Mouse (Mus musculus) embryonic facial prominence, embryonic 13.5 days (tissue): Measurements from ENCODE around the gene Kif4. TPM values are rescaled to one million over a fixed set of nuclear protein-coding genes. Genes with fewer than 3 reads are reported as not detected.
A peak's percentile ranks its signal among the peaks of the same experiment; 100 is the strongest.

Source experiments
- ATAC-seq: fragments of 200-750 bp; cut with Nextera tagmentation; 2 replicates; pipeline ENCODE4 v1.8.0; 2017; ENCODE audit warnings: low read depth; ENCODE audit not compliant: insufficient number of reproducible peaks, insufficient read depth, low FRiP score, low TSS enrichment
- H3K27ac ChIP-seq: fragments of 300-500 bp; sonication (generic); 2 replicates; pipeline ENCODE4 v1.5.1; 2015; ENCODE audit warnings: moderate library complexity, mild to moderate bottlenecking, inconsistent platforms
- H3K27me3 ChIP-seq: fragments of 300-500 bp; sonication (generic); 2 replicates; pipeline ENCODE4 v1.6.1; 2015; ENCODE audit warnings: mild to moderate bottlenecking, inconsistent platforms
- H3K36me3 ChIP-seq: fragments of 300-500 bp; sonication (generic); 2 replicates; pipeline ENCODE4 v1.6.1; 2015; ENCODE audit warnings: mild to moderate bottlenecking, inconsistent platforms
- H3K4me1 ChIP-seq: fragments of 300-500 bp; sonication (generic); 2 replicates; pipeline ENCODE4 v1.6.1; 2015; ENCODE audit warnings: inconsistent platforms
- H3K4me2 ChIP-seq: fragments of 300-500 bp; sonication (generic); 2 replicates; pipeline ENCODE4 v1.6.1; 2015; ENCODE audit warnings: moderate library complexity, mild to moderate bottlenecking, inconsistent platforms
- H3K4me3 ChIP-seq: fragments of 300-500 bp; sonication (generic); 2 replicates; pipeline ENCODE4 v1.5.1; 2015; ENCODE audit warnings: mild to moderate bottlenecking, inconsistent platforms
- H3K9ac ChIP-seq: fragments of 300-500 bp; sonication (generic); 2 replicates; pipeline ENCODE4 v1.6.1; 2015; ENCODE audit warnings: mild to moderate bottlenecking, inconsistent platforms
- H3K9me3 ChIP-seq: fragments of 300-500 bp; sonication (generic); 2 replicates; pipeline ENCODE4 v1.6.1; 2016; ENCODE audit warnings: inconsistent platforms
- WGBS: fragments of 180-500 bp; shearing (Covaris S2); methylation state at CpG from one replicate; pipeline ENCODE4 v1.1.7; 2015; ENCODE audit warnings: mixed read lengths; 5-methylcytosine and 5-hydroxymethylcytosine counted together
- polyA plus RNA-seq: library from polyadenylated mRNA; unstranded; fragments of >200 nt; fragmentation: Nextera tagmentation; extraction: Ambion mirVana; gene quantifications from 2 replicates; pipeline ENCODE4 v1.2.1, GENCODE M21; 2015

The Kif4 gene
- 27.1 and 27.9 TPM in 2 replicates for polyA plus RNA-seq

GRCm38 (mm10) chrX:100625546-100625801 lies at the start of gene Kif4:
Gene Kif4 (plus strand): TSS chrX:100625737.
- H3K36me3 ChIP-seq, result peaks cover 13% of the 10 kb centered on the region
- WGBS, result 17% methylated on average over 3 of the region's 3 CpGs
- no peak for ATAC-seq

GRCm38 (mm10) chrX:100594791-100595190 lies 30.7 kb upstream of the Kif4 start, which contains the start of gene P2ry4:
Gene P2ry4 (minus strand): TSS chrX:100594869.
- no peaks in the 10 kb centered on the region for H3K36me3 ChIP-seq
- H3K4me2 ChIP-seq, result no peak within 1 kb of the TSS
- no peaks in the 10 kb centered on the region for H3K4me1 ChIP-seq
- peaks cover 46% of the 10 kb centered on the region for H3K27me3 ChIP-seq
- no peaks in the 10 kb centered on the region for H3K9me3 ChIP-seq
- WGBS, result 67% methylated on average over 4 of the region's 4 CpGs
- H3K27ac ChIP-seq, result no peak within 1 kb of the TSS
- H3K4me3 ChIP-seq, result no peak within 1 kb of the TSS
- no peak for ATAC-seq
- H3K9ac ChIP-seq, result no peak within 1 kb of the TSS

More at GRCm38 (mm10) chrX:100625546-100625801, at the start of gene Kif4:
- peak within 1 kb of the TSS; percentile 70 for H3K4me2 ChIP-seq
- peak within 1 kb of the TSS; percentile 76 for H3K9ac ChIP-seq
- H3K9me3 ChIP-seq, result no peaks in the 10 kb centered on the region
- peak within 1 kb of the TSS; percentile 82 for H3K27ac ChIP-seq
- no peaks in the 10 kb centered on the region; the same call in 1 of the 2 replicates for H3K4me1 ChIP-seq
- peak within 1 kb of the TSS; percentile 59 for H3K4me3 ChIP-seq
- H3K27me3 ChIP-seq, result peaks cover 10% of the 10 kb centered on the region

- ATAC-seq, result 0 out of 2 replicates have a peak, but pooled peaks have one; percentile 48
- 20% methylated on average over 5 of the region's 5 CpGs for WGBS
- Histone ChIP-seq H3K4me2 (no peak overlapping the region), H3K4me1 (no peaks in the 10 kb centered on the region), H3K27ac (no peak overlapping the region), H3K9me3 (no peaks in the 10 kb centered on the region), H3K36me3 (no peaks in the 10 kb centered on the region), H3K9ac (no peak overlapping the region), H3K4me3 (no peak overlapping the region), H3K27me3 (peaks cover 55% of the 10 kb centered on the region)
These were observed 28.1 kb upstream of the Kif4 start for GRCm38 (mm10) chrX:100597439-100597838.

- H3K4me2 ChIP-seq, result no peak overlapping the region
- H3K4me3 ChIP-seq, result no peak overlapping the region
- no peaks in the 10 kb centered on the region for H3K4me1 ChIP-seq
- WGBS, result 65% methylated on average over 4 of the region's 4 CpGs
- ATAC-seq, result no peak
- H3K36me3 ChIP-seq, result no peaks in the 10 kb centered on the region
- no peak overlapping the region for H3K27ac ChIP-seq
- peaks cover 47% of the 10 kb centered on the region for H3K27me3 ChIP-seq
- H3K9ac ChIP-seq, result no peak overlapping the region
- H3K9me3 ChIP-seq, result no peaks in the 10 kb centered on the region
These were observed 25.8 kb upstream of the Kif4 start for GRCm38 (mm10) chrX:100599755-100600154.

- H3K4me2 ChIP-seq, result no peak within 1 kb of the TSS
- no peaks in the 10 kb centered on the region for H3K36me3 ChIP-seq
- ATAC-seq, result no peak
- no peak within 1 kb of the TSS for H3K4me3 ChIP-seq
- 70% methylated on average over 1 of the region's 1 CpGs for WGBS
- peaks cover 38% of the 10 kb centered on the region; the same call in 1 of the 2 replicates for H3K27me3 ChIP-seq
- H3K27ac ChIP-seq, result no peak within 1 kb of the TSS
- no peaks in the 10 kb centered on the region for H3K9me3 ChIP-seq
- no peak within 1 kb of the TSS for H3K9ac ChIP-seq
- H3K4me1 ChIP-seq, result no peaks in the 10 kb centered on the region
These were observed 20.2 kb upstream of the Kif4 start, which contains the start of gene Arr3 for GRCm38 (mm10) chrX:100605314-100605713. Gene Arr3 (plus strand): TSS chrX:100605497.

- Histone ChIP-seq H3K9me3 (no peaks in the 10 kb centered on the region), H3K27ac (no peak overlapping the region), H3K4me3 (no peak overlapping the region), H3K4me2 (no peak overlapping the region), H3K36me3 (peaks cover 10% of the 10 kb centered on the region), H3K4me1 (no peaks in the 10 kb centered on the region), H3K27me3 (peaks cover 23% of the 10 kb centered on the region), H3K9ac (no peak overlapping the region)
- WGBS, result 62% methylated on average over 3 of the region's 3 CpGs
- no peak for ATAC-seq
These were observed 7.0 kb upstream of the Kif4 start for GRCm38 (mm10) chrX:100618488-100618887.

- Histone ChIP-seq H3K27me3 (peaks cover 26% of the 10 kb centered on the region), H3K4me1 (no peaks in the 10 kb centered on the region; the same call in 1 of the 2 replicates), H3K9ac (no peak overlapping the region), H3K27ac (no peak overlapping the region), H3K9me3 (no peaks in the 10 kb centered on the region), H3K4me2 (no peak overlapping the region), H3K4me3 (no peak overlapping the region), H3K36me3 (peaks cover 13% of the 10 kb centered on the region)
- WGBS, result 62% methylated on average over 2 of the region's 2 CpGs
- ATAC-seq, result no peak
These were observed 4.2 kb upstream of the Kif4 start for GRCm38 (mm10) chrX:100621366-100621765.

- Histone ChIP-seq H3K27me3 (peaks cover 10% of the 10 kb centered on the region), H3K27ac (no peak overlapping the region), H3K9me3 (no peaks in the 10 kb centered on the region), H3K9ac (no peak overlapping the region), H3K4me1 (no peaks in the 10 kb centered on the region; the same call in 1 of the 2 replicates), H3K36me3 (peaks cover 13% of the 10 kb centered on the region), H3K4me3 (no peak overlapping the region), H3K4me2 (0 out of 2 replicates have a peak overlapping the region, but pooled peaks have one; percentile 58)
- 85% methylated on average over 4 of the region's 4 CpGs for WGBS
- ATAC-seq, result no peak
These were observed 1.3 kb upstream of the Kif4 start for GRCm38 (mm10) chrX:100624242-100624641.

GRCm38 (mm10) chrX:100625146-100625545 lies 391 bp upstream of the Kif4 start:
- no peak for ATAC-seq
- H3K27me3 ChIP-seq, result peaks cover 10% of the 10 kb centered on the region
- H3K4me2 ChIP-seq, result peak overlapping the region; percentile 58
- peak overlapping the region; percentile 76 for H3K9ac ChIP-seq
- H3K27ac ChIP-seq, result no peak overlapping the region
- peak overlapping the region; percentile 59 for H3K4me3 ChIP-seq
- no peaks in the 10 kb centered on the region; the same call in 1 of the 2 replicates for H3K4me1 ChIP-seq
- WGBS, result 45% methylated on average over 7 of the region's 7 CpGs
- peaks cover 13% of the 10 kb centered on the region for H3K36me3 ChIP-seq
- H3K9me3 ChIP-seq, result no peaks in the 10 kb centered on the region

GRCm38 (mm10) chrX:100625802-100626793 lies 561 bp downstream of the Kif4 start, which contains the start of gene Pdzd11:
Gene Pdzd11 (minus strand): TSS chrX:100626568.
- Histone ChIP-seq H3K9ac (peak within 1 kb of the TSS; percentile 76), H3K27ac (peak within 1 kb of the TSS; percentile 82), H3K27me3 (peaks cover 10% of the 10 kb centered on the region), H3K4me1 (no peaks in the 10 kb centered on the region; the same call in 1 of the 2 replicates), H3K9me3 (no peaks in the 10 kb centered on the region), H3K36me3 (peaks cover 13% of the 10 kb centered on the region), H3K4me2 (peak within 1 kb of the TSS; percentile 70), H3K4me3 (peak within 1 kb of the TSS; percentile 59)
- ATAC-seq, result peak; percentile 98
- WGBS, result 23% methylated on average over 62 of the region's 62 CpGs

GRCm38 (mm10) chrX:100629076-100629475 lies 3.5 kb downstream of the Kif4 start:
- peaks cover 10% of the 10 kb centered on the region for H3K27me3 ChIP-seq
- H3K9me3 ChIP-seq, result no peaks in the 10 kb centered on the region
- no peak overlapping the region for H3K9ac ChIP-seq
- no peak overlapping the region for H3K27ac ChIP-seq
- ATAC-seq, result no peak
- H3K4me1 ChIP-seq, result no peaks in the 10 kb centered on the region; the same call in 1 of the 2 replicates
- no peak overlapping the region for H3K4me3 ChIP-seq
- no peak overlapping the region for H3K4me2 ChIP-seq
- no peaks in the 10 kb centered on the region for H3K36me3 ChIP-seq
- WGBS, result 93% methylated on average over 2 of the region's 2 CpGs
